Mouse (Mus musculus): ENCODE results near the gene Dao.
A peak's percentile ranks its signal among the peaks of the same experiment; 100 is the strongest.

The Dao gene

GRCm38 (mm10) chr5:113984025-113984740, 19.3 kb upstream of the Dao start:
- no peak for DNase-seq

GRCm38 (mm10) chr5:113985737-113986136, 17.8 kb upstream of the Dao start:
- DNase-seq: no peak

GRCm38 (mm10) chr5:113986182-113986961, 17.1 kb upstream of the Dao start:
- no peak for DNase-seq

DNA sequence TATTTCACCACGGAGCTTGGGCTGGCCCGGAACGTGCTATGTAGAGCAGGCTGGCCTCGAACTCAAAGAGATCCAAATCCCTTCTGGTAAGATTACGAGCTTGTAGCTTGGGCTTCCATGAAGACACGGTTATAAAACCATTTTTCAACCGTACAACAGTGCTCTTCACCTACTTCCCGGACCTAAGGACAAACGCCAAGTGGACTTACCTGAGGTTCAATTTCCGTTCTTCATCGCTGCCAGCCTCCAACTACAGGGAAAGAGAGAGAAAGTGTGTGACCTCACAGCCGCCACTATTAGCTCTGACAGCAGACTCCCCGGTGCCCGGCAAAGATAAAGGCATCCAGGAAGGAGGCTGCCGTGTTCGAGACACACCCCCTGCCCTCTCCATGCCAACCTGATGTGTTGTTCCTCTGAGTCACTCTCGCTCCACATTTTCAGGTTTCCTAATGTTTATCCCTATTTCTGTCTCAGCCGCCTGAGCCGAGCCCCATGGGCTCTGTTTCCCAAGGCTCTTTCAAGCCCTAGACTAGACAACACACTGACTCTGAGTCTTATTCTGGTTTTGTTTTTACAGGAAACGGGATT, 14.0 kb upstream of the Dao start:
- DNase-seq: no peak

- no peak for DNase-seq
These were observed 12.9 kb upstream of the Dao start for GRCm38 (mm10) chr5:113990593-113990992.

DNA sequence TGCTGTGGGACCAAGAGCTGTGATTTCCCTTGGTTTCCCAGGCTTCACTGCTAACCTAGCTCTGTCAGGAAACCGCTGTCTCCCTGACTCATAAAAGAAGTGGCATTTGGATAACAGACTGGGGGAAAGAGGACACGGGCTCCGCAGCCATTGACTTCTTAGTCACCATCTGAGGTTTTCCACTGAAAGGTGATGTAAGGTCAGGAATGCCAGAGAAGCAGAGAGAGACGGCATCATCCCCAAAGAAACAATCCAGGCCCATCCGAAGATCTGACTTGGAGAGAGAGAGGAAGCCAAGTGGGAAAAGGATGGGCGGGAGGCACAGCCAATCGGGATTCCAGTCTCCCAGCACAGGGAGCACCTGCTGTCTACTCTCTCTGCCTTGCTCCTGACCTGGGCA, 12.4 kb upstream of the Dao start:
- no peak for DNase-seq

DNA sequence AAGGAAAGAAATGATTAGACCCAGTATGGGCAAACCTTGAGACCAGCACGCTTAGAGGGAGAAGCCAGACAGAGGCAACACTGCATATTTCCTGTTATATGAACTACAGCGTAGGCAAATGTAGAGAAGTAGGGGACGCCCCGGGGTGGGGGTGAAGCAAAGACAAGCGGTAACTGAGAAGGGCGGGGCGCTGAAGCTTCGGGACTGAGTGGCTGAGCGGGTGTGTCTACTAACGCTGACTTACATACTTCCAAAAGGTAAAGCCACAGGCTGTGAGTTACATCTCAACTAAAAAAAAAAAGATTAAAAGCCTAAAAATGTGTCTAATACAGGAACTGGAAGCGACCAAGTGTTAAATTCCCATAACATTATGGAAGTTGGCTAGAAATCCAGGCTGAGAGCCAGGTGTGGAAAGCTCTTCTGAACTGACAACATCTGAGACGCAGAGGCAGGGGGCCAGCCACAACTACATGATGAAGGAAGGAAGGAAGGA, 11.1 kb upstream of the Dao start:
- peak; percentile 73 to 78 for DNase-seq

- peak; percentile 27 to 33 for DNase-seq
These were observed 10.4 kb upstream of the Dao start for GRCm38 (mm10) chr5:113993031-113993486.

- peak; percentile 56 to 63 for DNase-seq
These were observed 9.7 kb upstream of the Dao start, which contains the start of gene Ssh1 for GRCm38 (mm10) chr5:113993487-113994465. Gene Ssh1, minus strand, starts transcription at chr5:113993894.

- no peak for DNase-seq
These were observed 7.0 kb upstream of the Dao start for GRCm38 (mm10) chr5:113996458-113996857.

- DNase-seq: no peak
These were observed 4.1 kb upstream of the Dao start for GRCm38 (mm10) chr5:113999382-113999781.

- no peak for DNase-seq
These were observed 1.1 kb downstream of the Dao start for GRCm38 (mm10) chr5:114004573-114004972.

DNA sequence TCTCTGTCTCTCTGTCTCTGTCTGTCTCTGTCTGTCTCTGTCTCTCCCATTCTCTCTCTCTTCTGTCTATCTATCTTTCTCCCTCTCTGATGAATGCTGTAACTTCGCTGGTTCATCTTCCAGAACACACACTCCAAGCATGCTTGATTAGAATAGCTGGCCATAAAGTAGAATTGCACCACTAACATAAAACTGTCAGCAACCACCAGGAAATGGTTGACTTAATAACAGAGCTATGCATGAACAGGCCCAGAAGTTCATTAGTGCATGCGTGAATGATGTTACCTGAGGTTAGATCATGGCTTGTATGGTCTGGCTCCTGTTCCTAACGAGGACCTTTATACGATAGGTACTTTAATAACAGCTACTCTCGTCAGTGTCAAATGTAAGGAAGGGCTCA, 1.6 kb downstream of the Dao start:
- DNase-seq: no peak

DNA sequence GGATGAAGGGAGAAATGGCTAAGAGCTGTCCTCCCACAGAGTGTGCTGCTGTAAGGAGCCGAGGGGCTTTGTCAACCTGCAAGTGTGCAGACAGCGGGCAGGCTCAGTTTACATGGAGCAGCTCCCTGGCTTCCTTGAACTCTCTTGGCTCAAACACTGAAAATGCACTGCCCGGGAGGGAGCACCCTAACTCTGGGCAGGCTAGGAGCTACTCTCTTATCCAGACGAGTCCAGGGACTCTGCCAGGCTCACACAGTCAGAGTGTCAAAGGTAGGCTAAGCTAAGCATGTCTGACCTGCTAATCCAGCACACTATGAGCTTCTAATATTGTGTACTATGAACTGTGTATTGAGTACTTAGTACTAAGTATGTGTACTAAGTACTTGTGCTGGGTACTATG, 3.5 kb downstream of the Dao start:
- DNase-seq: no peak

GRCm38 (mm10) chr5:114007753-114008453, 4.4 kb downstream of the Dao start:
- DNase-seq: no peak

DNA sequence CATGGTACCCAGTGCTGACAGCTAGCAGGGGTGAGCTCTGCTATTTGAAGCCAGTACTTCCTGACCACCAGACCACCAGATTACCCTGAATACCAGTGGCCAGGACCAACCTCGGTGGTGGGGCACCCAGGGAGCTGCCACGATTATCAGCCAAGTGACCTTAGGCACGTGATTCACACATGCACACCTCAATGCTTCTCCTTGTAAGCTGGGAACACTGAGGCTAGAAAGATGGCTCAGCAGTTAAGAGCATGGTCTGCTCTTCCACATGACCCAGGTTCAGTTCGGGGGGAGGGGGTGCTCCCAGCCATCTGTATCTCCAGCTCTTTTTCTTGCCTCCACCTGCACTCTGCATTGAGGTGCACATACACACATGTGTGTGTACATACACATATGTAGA, 5.5 kb downstream of the Dao start:
- no peak for DNase-seq

GRCm38 (mm10) chr5:114015121-114015520, 11.6 kb downstream of the Dao start:
- DNase-seq: no peak

- no peak for DNase-seq
These were observed 20.9 kb downstream of the Dao start for GRCm38 (mm10) chr5:114024390-114024789.

- DNase-seq: no peak
These were observed 21.4 kb downstream of the Dao start for GRCm38 (mm10) chr5:114024885-114025284.

DNA sequence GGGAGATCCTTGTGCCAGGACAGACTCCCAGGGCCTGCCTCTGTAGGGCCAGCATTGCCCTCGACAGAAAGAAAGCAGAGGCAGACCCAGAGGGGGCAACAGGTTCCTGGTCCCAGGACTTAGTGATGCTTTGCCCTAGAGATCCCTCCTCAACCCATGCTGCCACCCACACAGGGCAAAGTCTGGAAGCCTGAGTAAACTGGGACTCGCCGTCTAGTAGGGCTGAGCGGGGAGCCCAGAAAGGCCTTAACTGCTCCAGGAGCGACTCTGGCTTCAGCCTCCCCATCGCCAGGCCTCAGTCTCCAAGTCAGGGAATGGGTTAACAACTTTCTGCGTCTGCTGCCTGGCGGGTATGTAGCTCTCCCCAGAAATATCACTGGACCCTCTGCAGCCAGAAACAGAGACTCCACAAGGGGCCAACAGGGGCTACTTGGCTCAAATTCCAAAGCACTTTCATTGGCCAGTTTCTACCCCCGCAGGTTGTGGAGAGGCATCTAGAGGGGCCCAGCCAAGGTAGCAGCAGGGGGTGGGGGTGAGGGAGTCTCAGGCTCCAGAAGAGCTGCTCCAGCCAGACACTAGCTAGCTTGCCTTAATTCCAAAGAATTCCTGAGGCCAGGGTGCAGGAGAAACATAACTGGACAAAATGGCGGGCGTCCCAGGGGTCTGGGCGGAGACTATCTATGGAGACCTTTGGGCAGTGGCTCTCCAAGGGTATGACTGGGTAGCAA, 23.9 kb downstream of the Dao start:
- DNase-seq: no peak

- DNase-seq: no peak
These were observed 24.6 kb downstream of the Dao start for GRCm38 (mm10) chr5:114028111-114028510.
